Mouse (Mus musculus) gonadal fat pad, adult 2 months (tissue): ENCODE data around the gene Sema5a. TPM values are rescaled to one million over a fixed set of nuclear protein-coding genes. Genes with fewer than 3 reads are reported as not detected.

Source experiments
- DNase-seq: peaks from one replicate; pipeline ENCODE4 v3.0.0-alpha.2; 2012; ENCODE audit warnings: low read depth
- polyA plus RNA-seq: library from polyadenylated mRNA; depleted of rRNA; stranded (reverse); fragments of >200 nt; gene quantifications from 2 replicates; pipeline ENCODE4 v1.2.3, GENCODE M21; 2012; rRNA removed

Sema5a gene
- polyA plus RNA-seq, 1 experiment: 7.8 TPM

- no peak for DNase-seq
Measured at GRCm38 (mm10) chr15:32633713-32634112, 389.1 kb downstream of the Sema5a start.

- DNase-seq: no peak
Measured at GRCm38 (mm10) chr15:32637879-32638278, 393.3 kb downstream of the Sema5a start.

DNA sequence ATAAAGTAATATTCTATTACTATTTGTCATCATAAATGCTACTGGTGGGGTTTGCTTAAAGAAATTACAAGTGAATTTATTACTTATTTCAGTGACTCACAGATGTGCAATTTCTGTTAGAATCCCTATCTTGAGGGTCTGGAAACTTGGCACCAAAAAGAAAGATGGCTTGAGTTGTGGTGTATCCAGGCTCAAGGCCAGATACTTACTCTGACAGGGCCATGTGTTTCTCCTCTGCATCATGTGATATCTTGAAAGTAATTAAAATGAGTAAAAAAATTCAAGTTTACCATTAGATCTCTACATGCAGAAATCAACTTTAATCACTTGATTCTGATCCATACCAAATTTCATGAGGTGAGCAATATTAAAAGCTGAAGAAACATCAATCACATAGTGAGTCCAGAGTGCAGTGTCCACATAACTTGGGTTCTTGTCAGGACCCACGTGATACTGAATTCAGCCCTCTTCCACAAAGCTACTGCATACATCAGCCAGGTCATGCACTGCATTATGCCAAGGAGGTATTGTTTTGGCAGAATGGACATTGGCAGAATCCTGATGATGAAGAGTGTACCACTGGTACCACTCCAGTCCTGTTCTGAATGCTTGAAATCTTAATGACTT is 402.6 kb downstream of the Sema5a start:
- no peak for DNase-seq

DNA sequence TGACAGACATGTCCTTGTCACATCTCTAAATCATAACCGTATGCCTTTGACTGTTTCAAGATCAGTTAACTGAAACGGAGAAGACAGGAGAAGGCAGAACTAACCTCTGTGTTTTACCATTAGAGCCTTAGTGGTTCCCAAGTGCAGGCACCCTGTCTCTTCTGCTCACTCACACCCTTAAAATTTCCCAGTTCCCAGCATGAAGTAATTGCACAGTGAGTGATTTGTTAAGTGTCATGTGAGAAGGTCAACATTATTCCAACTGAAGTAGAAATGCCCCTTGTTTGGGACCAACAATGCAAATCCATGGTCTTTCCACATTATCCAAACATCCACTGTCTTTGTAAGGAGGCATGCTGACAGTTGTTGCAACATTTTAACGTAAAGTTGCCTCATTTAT is 409.4 kb downstream of the Sema5a start:
- DNase-seq: no peak

GRCm38 (mm10) chr15:32656017-32656416 is 411.4 kb downstream of the Sema5a start:
- DNase-seq: no peak

DNA sequence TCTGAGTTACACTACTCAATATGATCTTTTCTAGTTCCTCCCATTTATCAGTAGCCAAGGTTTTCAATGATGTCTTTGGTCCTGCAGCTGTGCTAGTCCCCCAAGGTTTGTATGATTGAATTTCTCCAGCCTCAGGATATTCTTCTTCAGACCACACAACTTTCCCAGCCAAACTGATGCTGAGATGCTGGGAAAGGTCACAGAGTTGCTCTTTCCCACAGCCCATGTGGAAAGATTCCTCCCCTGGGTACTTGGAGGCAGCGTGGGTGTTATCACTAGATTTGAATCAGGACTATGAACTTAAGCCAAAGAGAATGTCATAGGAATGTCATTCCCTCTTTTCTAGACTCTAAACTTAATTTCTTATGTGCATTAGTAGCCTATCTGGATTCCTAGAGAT is 431.8 kb downstream of the Sema5a start:
- DNase-seq: no peak

GRCm38 (mm10) chr15:32685152-32685551 is 440.5 kb downstream of the Sema5a start:
- DNase-seq: no peak

DNA sequence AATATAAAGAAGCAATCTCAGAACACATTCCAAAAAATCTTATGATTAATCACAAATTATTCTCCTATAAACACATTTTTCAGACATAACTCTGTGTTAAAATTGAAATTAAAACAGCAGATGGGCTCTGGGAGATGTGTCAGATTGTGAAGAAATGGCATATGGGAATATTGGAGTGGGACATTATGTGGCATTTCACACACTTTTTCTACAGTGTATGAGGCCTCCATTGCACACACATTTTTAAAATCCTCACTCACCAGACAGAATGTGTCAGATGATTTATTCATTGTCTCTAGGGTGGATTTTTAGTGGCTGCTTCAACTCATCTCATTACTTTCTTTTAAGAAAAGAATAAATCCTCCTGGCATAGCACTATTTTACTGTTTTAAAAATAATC is 446.4 kb downstream of the Sema5a start:
- no peak for DNase-seq

DNA sequence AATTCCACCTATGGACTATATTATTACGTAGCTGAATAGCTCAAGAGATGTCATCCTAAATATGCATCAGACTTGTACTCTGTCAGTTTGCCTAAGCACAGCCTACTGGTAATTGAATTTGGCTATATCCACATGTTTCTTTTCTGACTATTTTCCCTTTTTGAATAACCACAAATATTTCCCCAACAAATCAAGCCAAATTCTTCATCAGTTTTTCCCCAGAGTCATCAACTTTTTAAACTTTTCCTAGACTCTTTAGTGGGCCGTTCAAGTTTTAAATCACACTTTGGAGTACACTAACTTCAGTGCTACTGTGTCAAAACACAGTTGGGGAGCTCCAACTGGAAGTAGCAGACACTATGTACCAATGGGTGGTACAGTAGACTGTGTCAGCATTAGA is 448.4 kb downstream of the Sema5a start:
- no peak for DNase-seq

DNA sequence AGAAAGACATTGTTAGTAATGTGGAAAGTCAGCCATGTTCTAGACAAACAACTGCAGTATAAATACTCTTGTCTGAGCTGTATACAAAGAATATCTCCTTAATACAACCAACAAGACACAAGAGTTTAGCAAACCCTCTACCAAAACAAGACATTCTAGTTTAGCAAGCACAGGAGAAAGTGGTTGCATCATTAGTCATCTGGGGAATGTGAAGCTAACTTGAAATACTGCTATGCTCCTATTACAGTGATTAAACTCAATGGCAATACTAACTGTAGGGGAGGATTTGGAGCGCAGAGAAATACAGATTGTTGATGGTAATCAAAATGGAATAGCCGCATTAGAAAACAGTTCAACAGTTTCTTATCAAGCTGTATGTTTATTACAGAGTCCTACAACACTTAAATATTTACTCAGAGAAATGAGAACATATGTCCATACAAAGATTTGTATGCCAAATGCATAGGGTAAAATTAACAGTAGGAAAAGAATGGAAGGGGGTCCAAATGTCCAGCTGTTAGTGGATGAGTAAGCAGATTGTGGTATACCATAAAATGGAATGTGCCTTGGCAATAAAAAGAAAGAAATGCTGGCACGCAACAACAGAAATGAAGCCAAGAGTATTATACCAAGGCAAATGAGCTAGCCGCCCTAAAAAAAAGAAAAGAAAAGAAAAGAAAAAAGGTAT is 472.8 kb downstream of the Sema5a start:
- DNase-seq: peak; percentile 14

DNA sequence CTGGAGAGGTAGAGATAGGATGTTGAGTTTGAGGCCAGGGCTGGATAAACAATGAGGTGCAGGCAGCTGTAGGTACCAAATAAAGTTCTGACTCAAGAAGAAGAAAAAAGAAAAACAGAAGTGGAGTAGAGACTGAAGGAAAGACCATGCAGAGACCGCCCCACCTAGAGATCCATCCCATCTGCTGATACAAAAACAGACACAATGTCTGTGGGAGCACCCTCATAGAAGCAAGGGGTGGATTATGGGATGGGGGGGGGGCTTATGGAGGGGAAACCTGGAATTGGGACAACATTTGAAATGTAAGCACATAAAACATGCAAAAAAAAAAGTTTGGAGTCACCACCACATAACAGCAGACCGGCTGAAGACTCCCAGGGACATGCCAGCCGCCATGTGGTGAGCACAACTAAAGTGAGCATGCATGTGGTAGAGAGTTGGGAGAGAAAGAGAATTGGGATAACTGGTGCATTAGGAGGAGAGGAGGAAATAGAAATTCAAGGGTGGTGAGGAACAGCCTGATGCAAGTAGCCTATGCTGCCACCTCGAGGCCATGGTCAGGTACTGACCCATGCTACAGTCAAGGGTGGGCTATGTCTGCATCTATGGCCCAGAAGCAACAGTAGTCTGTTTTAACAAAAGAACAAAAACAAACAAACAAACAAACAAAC is 473.8 kb downstream of the Sema5a start:
- no peak for DNase-seq

- DNase-seq: no peak
Measured at GRCm38 (mm10) chr15:32718964-32719311, 474.3 kb downstream of the Sema5a start.

DNA sequence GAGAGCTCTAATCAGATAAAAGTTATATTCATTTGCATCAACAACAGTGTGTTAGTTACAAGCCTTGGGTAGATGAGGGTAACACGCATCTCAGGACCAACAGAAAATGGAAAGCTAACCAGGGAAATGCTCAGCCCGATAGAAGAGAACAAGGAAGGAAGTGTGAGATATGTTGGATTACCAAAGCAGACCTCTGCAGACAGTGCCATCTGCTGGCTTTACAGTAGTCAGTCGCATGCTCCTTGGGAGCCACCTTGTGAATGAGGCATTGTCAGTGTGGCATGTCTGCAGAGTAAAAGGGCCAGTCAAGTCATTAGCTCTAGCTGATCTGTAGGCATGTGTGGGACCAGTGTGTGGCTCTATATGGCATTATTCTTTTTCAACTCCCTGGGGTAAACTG is 486.2 kb downstream of the Sema5a start:
- peak; percentile 1 for DNase-seq

Other genes starting within 250 kb of the Sema5a start
- gene Tas2r119, start 67.5 kb upstream of the Sema5a start, polyA plus RNA-seq: not detected in 2 replicates